Mouse (Mus musculus) retina, adult 2 months (tissue): ENCODE measurements around the gene Tspan13.

ENCODE experiments used
- DNase-seq: peaks from one replicate; pipeline ENCODE4 v3.0.0-alpha.2; 2012; ENCODE audit warnings: low read depth, low spot score

Tspan13 gene

GRCm38 (mm10) chr12:36042348-36042778 is at the start of gene Tspan13:
Gene Tspan13 (minus strand): TSS chr12:36042500.
- peak; percentile 74 for DNase-seq

- DNase-seq, result no peak
Measured at GRCm38 (mm10) chr12:36091964-36092363, 49.7 kb upstream of the Tspan13 start.

- no peak for DNase-seq
Measured at GRCm38 (mm10) chr12:36089221-36089620, 46.9 kb upstream of the Tspan13 start.

GRCm38 (mm10) chr12:36088804-36089203 is 46.5 kb upstream of the Tspan13 start:
- DNase-seq, result no peak

DNA sequence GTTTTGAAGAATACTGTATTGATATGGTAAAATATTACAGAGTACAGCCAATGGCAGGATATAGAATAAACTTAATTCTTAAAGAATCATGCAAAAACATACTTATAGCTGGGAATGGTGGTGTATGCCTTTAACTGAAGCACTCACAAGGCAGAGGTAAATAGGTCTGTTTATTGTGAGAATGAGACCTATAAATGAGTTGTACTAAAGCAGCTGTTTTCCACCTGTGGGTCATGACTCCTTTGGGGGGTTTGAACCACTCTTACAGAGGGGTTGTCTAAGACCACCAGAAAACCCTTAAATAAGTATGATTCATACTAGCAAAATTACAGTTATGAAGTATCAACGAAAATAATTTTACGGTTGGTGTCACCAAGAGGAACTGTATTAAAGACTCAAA is 43.1 kb upstream of the Tspan13 start:
- no peak for DNase-seq

- no peak for DNase-seq
Measured at GRCm38 (mm10) chr12:36078101-36078899, 36.0 kb upstream of the Tspan13 start.

DNA sequence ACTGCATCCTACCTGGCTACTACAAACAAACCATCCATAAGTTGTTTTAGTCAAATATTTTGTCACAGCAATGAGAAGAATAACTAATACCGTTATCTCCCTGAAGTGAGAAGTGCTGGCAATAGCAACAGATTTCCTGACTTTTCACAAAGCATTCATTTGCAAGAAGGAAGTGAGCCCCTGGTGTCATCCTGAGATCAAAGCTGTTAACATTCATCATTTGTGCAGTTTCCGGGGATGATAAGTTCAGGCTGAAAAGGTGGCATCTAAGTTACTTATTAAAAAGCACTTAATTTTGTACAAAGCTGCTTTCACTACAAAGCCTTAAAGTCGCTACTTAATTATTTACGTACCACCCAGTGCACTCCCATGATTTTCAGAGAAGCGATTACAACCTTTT is 30.6 kb upstream of the Tspan13 start:
- no peak for DNase-seq

DNA sequence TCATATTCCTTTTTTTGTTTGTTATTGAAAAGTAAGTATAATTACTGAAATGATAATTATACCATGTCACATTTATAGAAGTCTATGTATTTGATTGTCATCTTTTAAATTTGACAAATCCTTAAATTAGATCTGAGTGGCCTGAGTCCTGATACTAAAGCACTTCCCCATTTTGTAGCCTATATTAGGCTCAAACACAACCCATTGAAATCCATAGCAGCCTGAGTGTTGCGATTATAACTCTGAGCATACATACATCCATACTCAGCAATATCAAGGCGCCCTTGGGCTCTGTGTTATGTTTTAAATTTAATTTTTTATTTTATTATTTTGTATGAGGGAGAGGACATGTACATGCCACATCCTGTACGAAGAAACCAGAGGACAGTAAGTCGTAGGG is 27.9 kb upstream of the Tspan13 start:
- no peak for DNase-seq

GRCm38 (mm10) chr12:36067538-36067937 is 25.2 kb upstream of the Tspan13 start:
- no peak for DNase-seq

GRCm38 (mm10) chr12:36065911-36066310 is 23.6 kb upstream of the Tspan13 start:
- DNase-seq, result no peak

- no peak for DNase-seq
Measured at GRCm38 (mm10) chr12:36057699-36058098, 15.4 kb upstream of the Tspan13 start.

DNA sequence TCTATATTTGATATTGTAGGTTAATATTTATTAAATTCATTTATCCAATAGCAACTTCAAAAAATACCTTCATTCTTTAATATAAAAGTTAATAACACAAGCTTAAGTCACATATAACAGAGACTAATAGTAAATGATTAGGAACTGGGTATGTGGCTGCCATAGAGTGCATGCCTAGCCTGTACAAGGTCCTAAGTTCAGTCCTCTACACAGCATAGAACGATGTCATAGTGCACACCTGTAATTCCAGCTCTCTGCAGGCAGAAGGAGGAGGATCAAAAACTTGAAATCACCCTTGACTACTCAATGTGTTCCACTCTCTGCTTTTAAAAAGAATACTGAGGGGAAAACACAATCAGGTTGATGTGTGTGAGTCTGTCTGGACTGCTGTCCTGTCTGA is 8.0 kb upstream of the Tspan13 start:
- no peak for DNase-seq

- DNase-seq, result no peak
Measured at GRCm38 (mm10) chr12:36047593-36047992, 5.3 kb upstream of the Tspan13 start.

DNA sequence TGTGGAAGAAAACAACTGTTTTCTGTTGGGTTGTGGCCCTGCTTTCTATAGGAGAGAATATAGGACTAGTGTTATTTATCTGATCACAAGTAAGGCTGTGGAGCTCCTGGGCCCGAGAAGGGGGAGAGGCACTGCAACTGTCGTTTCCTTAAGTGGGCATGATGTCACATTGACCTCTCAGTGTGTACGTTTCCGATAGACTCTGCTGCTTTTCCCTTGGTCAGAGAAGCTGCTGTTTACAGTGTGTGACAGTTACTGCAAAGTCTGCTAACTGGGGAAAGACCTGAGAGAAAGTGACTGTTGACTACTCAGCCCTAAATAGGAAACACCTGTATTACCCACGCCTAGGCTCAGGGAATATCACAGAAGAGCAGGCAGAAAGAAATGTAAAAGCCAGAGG is 3.9 kb upstream of the Tspan13 start:
- no peak for DNase-seq

- no peak for DNase-seq
Measured at GRCm38 (mm10) chr12:36044691-36045090, 2.4 kb upstream of the Tspan13 start.

GRCm38 (mm10) chr12:36041703-36042347 is 475 bp downstream of the Tspan13 start:
- no peak for DNase-seq

- DNase-seq, result no peak
Measured at GRCm38 (mm10) chr12:36041281-36041589, 1.1 kb downstream of the Tspan13 start.

GRCm38 (mm10) chr12:36040571-36041280 is 1.6 kb downstream of the Tspan13 start:
- no peak for DNase-seq

DNA sequence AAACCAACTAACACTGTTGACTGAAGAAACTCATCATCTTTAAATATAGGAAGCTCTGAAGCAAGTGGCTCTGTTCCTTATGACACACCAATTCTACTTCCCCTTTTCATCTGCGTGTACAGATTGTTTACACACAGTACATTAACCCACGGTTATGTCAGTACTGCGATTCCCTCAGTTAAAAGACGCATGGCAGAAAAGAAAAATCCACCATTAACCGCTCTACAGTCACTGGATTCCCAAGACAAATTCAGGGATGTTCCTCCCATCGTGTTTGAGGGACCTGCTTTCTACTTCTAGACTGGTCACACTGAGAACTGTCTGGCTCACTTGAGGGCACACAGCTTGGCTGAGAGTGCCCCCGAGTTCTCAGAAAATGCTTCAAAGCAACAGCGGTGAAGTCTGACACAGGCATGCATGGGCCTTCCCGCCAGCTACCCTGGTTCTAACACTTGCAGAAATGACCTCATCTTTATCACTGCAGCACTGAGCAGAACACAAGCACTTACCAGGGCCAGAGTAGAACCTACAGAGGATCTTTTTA is 2.7 kb downstream of the Tspan13 start:
- no peak for DNase-seq

DNA sequence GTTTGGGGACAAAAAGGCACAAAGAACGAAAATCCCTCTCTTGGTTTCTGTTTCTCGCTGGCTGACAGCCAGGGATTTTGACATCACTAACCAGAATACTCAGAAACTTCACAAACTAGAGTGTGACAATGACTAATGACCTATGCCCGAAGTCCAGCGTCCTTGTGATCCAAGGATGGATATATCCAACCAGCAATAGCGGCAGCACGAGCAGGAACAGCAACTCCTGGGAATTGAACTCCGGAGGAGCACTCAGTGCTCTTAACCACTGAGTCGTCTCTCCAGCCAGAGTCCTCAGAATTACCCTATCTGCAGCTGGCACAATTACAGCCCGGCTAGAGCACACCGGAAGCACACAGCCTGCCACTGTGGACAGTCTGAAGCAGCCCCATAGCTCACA is 5.5 kb downstream of the Tspan13 start:
- DNase-seq, result no peak

- no peak for DNase-seq
Measured at GRCm38 (mm10) chr12:36036121-36036520, 6.2 kb downstream of the Tspan13 start.

- DNase-seq, result no peak
Measured at GRCm38 (mm10) chr12:36035501-36035900, 6.8 kb downstream of the Tspan13 start.
